Mouse (Mus musculus) G1E-ER4 (cell line): Measurements from ENCODE around the gene Sh3pxd2a. TPM values are rescaled to one million over a fixed set of nuclear protein-coding genes. Genes with fewer than 3 reads are reported as not detected.

Experiments used
- GATA1 ChIP-seq: IDR thresholded peaks from one replicate; pipeline ENCODE4 v1.8.0; 2012; ENCODE audit warnings: low read length, inconsistent platforms
- polyA plus RNA-seq: library from polyadenylated mRNA; stranded (reverse); fragments of >175 nt; gene quantifications from 2 replicates; pipeline ENCODE4 v1.2.3, GENCODE M21; 2012

Sh3pxd2a gene
- polyA plus RNA-seq, 1 experiment: not detected

DNA sequence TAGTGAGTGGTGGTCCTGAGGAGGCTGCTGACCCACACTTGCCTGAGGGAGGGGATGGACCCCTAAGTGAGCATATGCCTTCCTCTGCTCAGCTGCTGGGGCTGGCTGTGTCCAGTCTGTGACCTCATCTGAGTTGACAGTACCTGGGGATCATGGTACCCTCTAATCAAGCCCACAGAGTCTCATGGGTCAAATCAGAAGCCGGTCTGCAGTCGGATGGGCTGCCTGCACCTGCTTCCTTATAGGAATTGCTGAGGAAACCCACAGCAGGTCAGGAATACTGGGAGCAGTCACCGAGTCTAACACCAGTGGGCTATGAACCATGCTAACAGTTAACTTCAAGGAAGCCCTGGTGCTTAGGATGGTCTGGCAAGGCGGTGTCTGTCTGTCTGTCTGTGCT, 253.8 kb downstream of the Sh3pxd2a start:
- no peak for TF ChIP-seq GATA1

Other genes with a start within 250 kb of the Sh3pxd2a start
- 6.0 and 7.9 TPM in 2 replicates for gene Stn1, start 73.1 kb upstream of the Sh3pxd2a start, polyA plus RNA-seq
- 17.5 and 24.7 TPM in 2 replicates for gene Slk, start 115.3 kb upstream of the Sh3pxd2a start, polyA plus RNA-seq
- not detected in 2 replicates for gene Col17a1, start 227.7 kb upstream of the Sh3pxd2a start, polyA plus RNA-seq